In the genomic region with DNA sequence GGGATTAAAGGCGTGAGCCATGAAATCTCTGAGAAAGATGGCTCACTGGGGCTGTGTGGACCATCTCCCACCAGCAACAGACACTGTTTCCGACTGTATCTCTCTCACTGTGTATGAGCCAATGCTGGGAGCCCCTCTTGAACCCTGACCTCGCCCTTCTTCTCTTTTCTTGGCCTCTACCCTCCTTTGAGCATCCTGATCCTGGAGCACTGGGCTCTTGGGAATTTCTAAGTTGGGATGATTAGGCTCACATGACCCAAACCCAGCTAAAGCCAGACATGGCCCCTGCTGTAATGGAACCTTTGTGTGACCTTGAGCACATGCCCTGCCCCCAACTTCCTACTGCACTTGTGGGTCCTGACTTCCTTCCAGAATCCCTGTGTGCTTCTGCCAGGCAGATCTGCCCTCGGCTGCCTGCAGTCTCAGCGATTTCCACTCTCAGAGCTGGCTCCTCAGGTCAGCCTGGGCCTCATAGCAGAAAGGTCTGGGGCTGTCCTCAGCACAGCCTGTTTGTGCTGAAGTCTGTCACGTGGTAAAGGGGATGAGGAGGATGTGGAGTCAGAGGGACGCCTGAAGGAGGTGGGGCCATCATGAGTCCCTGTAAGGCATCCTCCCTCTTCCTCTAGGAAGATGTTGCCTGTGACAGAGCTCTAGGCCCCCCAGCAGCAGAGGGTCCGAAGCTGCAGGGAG, we compare ENCODE assay signal across 11 mouse cellular contexts.
DNase-seq lines count a peak whose midpoint lies in the region; ATAC-seq and TF ChIP-seq lines count a peak whose summit lies in the region.
"Had no signal": no experiment of that assay in that cellular context is flagged by ENCODE, and none has a peak within 500 bp of the region (broad histone marks: within the 10 kb centered on the region; RNA-seq: fewer than 3 reads in every experiment).

No protein-coding gene starts in this region.

- TF ChIP-seq CTCF in liver, embryonic 14.5 days (IDR thresholded peaks at IDR 0.05; ENCODE audit: low read depth): no peak

- H3K9ac ChIP-seq in forebrain, embryonic 16.5 days (replicated peaks; ENCODE audit: low read depth, low read length): no peak overlapping the region
- H3K9ac ChIP-seq in forebrain, embryonic 14.5 days (ENCODE audit: low read length): no peak overlapping the region
- no peak overlapping the region for H3K9ac ChIP-seq in kidney, embryonic 15.5 days
- H3K9ac ChIP-seq in liver, embryonic 14.5 days (replicated peaks): no peak overlapping the region
- H3K9ac ChIP-seq: hindbrain, embryonic 13.5 days; lung, embryonic 14.5 days had no signal

- H3K27ac ChIP-seq in forebrain, embryonic 16.5 days (ENCODE audit: low read length): no peak overlapping the region
- H3K27ac ChIP-seq in forebrain, embryonic 14.5 days (ENCODE audit: low read depth, low read length): no peak overlapping the region
- 0 out of 2 replicates have a peak overlapping the region, but pooled peaks have one; percentile 1 for H3K27ac ChIP-seq in kidney, embryonic 15.5 days
- H3K27ac ChIP-seq in liver, embryonic 14.5 days: no peak overlapping the region
- H3K27ac ChIP-seq: gastrocnemius, adult 2 months; hindbrain, embryonic 13.5 days had no signal

- 71% methylated on average over 8 of the region's 8 CpGs for WGBS in forebrain, embryonic 16.5 days
- WGBS in forebrain, embryonic 14.5 days: 68% methylated on average over 8 of the region's 8 CpGs
- 68% methylated on average over 8 of the region's 8 CpGs for WGBS in kidney, embryonic 15.5 days
- WGBS in liver, embryonic 14.5 days (ENCODE audit: insufficient replicate concordance): 34% methylated on average over 8 of the region's 8 CpGs

- ATAC-seq in forebrain, embryonic 16.5 days: peak; percentile 16; the same call in 1 of the 2 replicates
- ATAC-seq in forebrain, embryonic 14.5 days: no peak
- ATAC-seq in kidney, embryonic 15.5 days (replicated peaks; ENCODE audit: low FRiP score): no peak
- peak; percentile 14 for ATAC-seq in activated CD4-positive, CD25-positive, alpha-beta regulatory T cell, adult 4 months
- ATAC-seq in liver, embryonic 14.5 days (ENCODE audit: insufficient read depth): peak; percentile 63; the same call in 1 of the 2 replicates

- H3K4me1 ChIP-seq in forebrain, embryonic 16.5 days (replicated peaks; ENCODE audit: control insufficient read depth, insufficient read depth, low read length): no peaks in the 10 kb centered on the region
- H3K4me1 ChIP-seq in forebrain, embryonic 14.5 days (ENCODE audit: control insufficient read depth, insufficient read depth, low read length): no peaks in the 10 kb centered on the region
- 0 out of 2 replicates have a peak, but pooled peaks cover 3% of the 10 kb centered on the region for H3K4me1 ChIP-seq in kidney, embryonic 15.5 days
- no peaks in the 10 kb centered on the region for H3K4me1 ChIP-seq in liver, embryonic 14.5 days (replicated peaks; ENCODE audit: control insufficient read depth in 2 of 2, insufficient read depth in 2 of 2, low read length in 1 of 2)

- H3K9me3 ChIP-seq in forebrain, embryonic 16.5 days (ENCODE audit: control insufficient read depth, low read length): no peaks in the 10 kb centered on the region
- no peaks in the 10 kb centered on the region for H3K9me3 ChIP-seq in forebrain, embryonic 14.5 days (replicated peaks; ENCODE audit: control insufficient read depth, low read length)
- no peaks in the 10 kb centered on the region for H3K9me3 ChIP-seq in kidney, embryonic 15.5 days (replicated peaks)
- H3K9me3 ChIP-seq in liver, embryonic 14.5 days (ENCODE audit: control insufficient read depth, low read length): no peaks in the 10 kb centered on the region
- H3K9me3 ChIP-seq: hindbrain, embryonic 13.5 days had no signal

- no peak overlapping the region for H3K4me3 ChIP-seq in forebrain, embryonic 16.5 days (replicated peaks; ENCODE audit: low read length)
- no peak overlapping the region for H3K4me3 ChIP-seq in forebrain, embryonic 14.5 days (ENCODE audit: low read depth, low read length)
- H3K4me3 ChIP-seq in kidney, embryonic 15.5 days (replicated peaks): no peak overlapping the region
- H3K4me3 ChIP-seq in liver, embryonic 14.5 days (ENCODE audit: insufficient read depth in 1 of 2, low read depth in 2 of 2, low read length in 2 of 2): no peak overlapping the region
- H3K4me3 ChIP-seq: gastrocnemius, adult 2 months; hindbrain, embryonic 13.5 days had no signal

- DNase-seq in forebrain, embryonic 14.5 days (ENCODE audit: low spot score): no peak
- no peak for DNase-seq in kidney, postnatal 14 days
- no peak for DNase-seq in liver, embryonic 14.5 days (ENCODE audit: low read depth in 3 of 3, low spot score in 3 of 3)
- no peak for DNase-seq in urinary bladder, postnatal 36 days (ENCODE audit: low spot score in 2 of 2)
- no peak for DNase-seq in cerebellum, postnatal 4 days (ENCODE audit: low spot score in 2 of 2)

- TF ChIP-seq EP300 in liver, embryonic 14.5 days (IDR thresholded peaks at IDR 0.05; ENCODE audit: low read depth): no peak

- no peak overlapping the region for H3K4me2 ChIP-seq in forebrain, embryonic 16.5 days (ENCODE audit: low read length)
- H3K4me2 ChIP-seq in forebrain, embryonic 14.5 days (ENCODE audit: low read length): no peak overlapping the region
- no peak overlapping the region for H3K4me2 ChIP-seq in kidney, embryonic 15.5 days
- no peak overlapping the region for H3K4me2 ChIP-seq in liver, embryonic 14.5 days (ENCODE audit: low read depth)
- H3K4me2 ChIP-seq: hindbrain, embryonic 13.5 days; lung, embryonic 14.5 days had no signal

- H3K36me3 ChIP-seq in forebrain, embryonic 16.5 days (ENCODE audit: control insufficient read depth, insufficient read depth): no peaks in the 10 kb centered on the region
- H3K36me3 ChIP-seq in forebrain, embryonic 14.5 days (ENCODE audit: control insufficient read depth, insufficient read depth, low read length): peaks cover 23% of the 10 kb centered on the region
- H3K36me3 ChIP-seq in kidney, embryonic 15.5 days: peaks cover 54% of the 10 kb centered on the region
- no peaks in the 10 kb centered on the region for H3K36me3 ChIP-seq in liver, embryonic 14.5 days (replicated peaks; ENCODE audit: control insufficient read depth, insufficient read depth, low read depth)

- H3K27me3 ChIP-seq in forebrain, embryonic 16.5 days (replicated peaks; ENCODE audit: control insufficient read depth, insufficient read depth, low read length): no peaks in the 10 kb centered on the region
- no peaks in the 10 kb centered on the region for H3K27me3 ChIP-seq in forebrain, embryonic 14.5 days (replicated peaks; ENCODE audit: control insufficient read depth, insufficient read depth, low read length)
- no peaks in the 10 kb centered on the region for H3K27me3 ChIP-seq in kidney, embryonic 15.5 days
- H3K27me3 ChIP-seq in liver, embryonic 14.5 days (ENCODE audit: control insufficient read depth, insufficient read depth, low read length): no peaks in the 10 kb centered on the region
- H3K27me3 ChIP-seq: hindbrain, embryonic 13.5 days had no signal

Comparison
In these comparisons a context has a peak if more than half of its experiments do, and no peak if none do; other contexts are left out.
1. ATAC-seq: peak in forebrain, embryonic 16.5 days (single experiment), activated CD4-positive, CD25-positive, alpha-beta regulatory T cell, adult 4 months (single experiment) and liver, embryonic 14.5 days (single experiment); none in forebrain, embryonic 14.5 days (single experiment) and kidney, embryonic 15.5 days (single experiment).